Mouse (Mus musculus) C2C12 (cell line): Measurements from ENCODE around the gene Echs1.

ENCODE experiments used
- CEBPB ChIP-seq: IDR thresholded peaks from one replicate; pipeline ENCODE4 v1.6.1; 2011; ENCODE audit warnings: low read depth, mild to moderate bottlenecking, control low read depth, moderate library complexity
- CTCF ChIP-seq: IDR thresholded peaks from one replicate; pipeline ENCODE4 v1.5.1; 2011; ENCODE audit not compliant: control insufficient read depth, insufficient read depth, insufficient read length
- MAX ChIP-seq: IDR thresholded peaks from one replicate; pipeline ENCODE4 v1.6.1; 2011; ENCODE audit warnings: mild to moderate bottlenecking, control low read depth
- USF1 ChIP-seq: IDR thresholded peaks from one replicate; pipeline ENCODE4 v1.6.1; 2011; ENCODE audit warnings: low read depth, mild to moderate bottlenecking, control low read depth, moderate library complexity

- TF ChIP-seq CTCF (no peak), MAX (no peak), CEBPB (peak; percentile 87), USF1 (peak; percentile 59)
Observed at GRCm38 (mm10) chr7:140111943-140112342, 4.3 kb downstream of the Echs1 start.
